Mouse (Mus musculus): ENCODE data around the gene Lemd2. TPM values are rescaled to one million over a fixed set of nuclear protein-coding genes. Genes with fewer than 3 reads are reported as not detected.
A peak's percentile ranks its signal among the peaks of the same experiment; 100 is the strongest.

Gene Lemd2
- polyA plus RNA-seq, 1 experiment from 2014 or later, result 9.7 TPM

DNA sequence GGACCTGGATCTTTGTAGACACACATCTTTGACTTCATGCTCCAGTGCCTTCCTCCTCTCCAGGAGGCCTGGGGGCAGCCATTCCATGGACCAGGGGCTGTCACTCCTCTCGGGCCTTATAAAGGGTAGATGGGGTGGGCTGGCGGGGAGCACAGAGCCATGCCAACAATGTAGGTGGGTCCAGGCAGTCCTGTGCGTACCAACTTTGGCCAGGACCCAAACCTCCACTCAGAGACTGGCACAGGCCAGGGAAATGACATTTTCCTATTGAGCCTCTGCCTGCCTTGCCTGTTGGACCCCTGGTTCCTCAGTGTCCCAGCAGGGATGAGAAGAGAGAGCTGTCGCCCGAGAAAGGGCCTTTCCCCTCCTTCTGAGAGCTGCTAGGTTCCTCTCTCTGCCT lies 21.9 kb downstream of the Lemd2 start:
- Histone ChIP-seq H3K36me3 (ENCODE audit: insufficient read depth, low read length) (no peaks in the 10 kb centered on the region), H3K9me3 (ENCODE audit: low read length) (no peaks in the 10 kb centered on the region), H3K27me3 (ENCODE audit: insufficient read depth, low read length) (no peaks in the 10 kb centered on the region), H3K4me1 (ENCODE audit: insufficient read depth, low read length) (no peaks in the 10 kb centered on the region), H3K4me2 (replicated peaks; ENCODE audit: low read depth, low read length) (no peak overlapping the region), H3K27ac (ENCODE audit: low read length) (no peak overlapping the region), H3K4me3 (ENCODE audit: low read length) (no peak overlapping the region), H3K9ac (replicated peaks; ENCODE audit: low read length) (no peak overlapping the region)
- 79% methylated on average over 5 of the region's 5 CpGs for WGBS
- no peak for ATAC-seq (ENCODE audit: low FRiP score, low TSS enrichment)

DNA sequence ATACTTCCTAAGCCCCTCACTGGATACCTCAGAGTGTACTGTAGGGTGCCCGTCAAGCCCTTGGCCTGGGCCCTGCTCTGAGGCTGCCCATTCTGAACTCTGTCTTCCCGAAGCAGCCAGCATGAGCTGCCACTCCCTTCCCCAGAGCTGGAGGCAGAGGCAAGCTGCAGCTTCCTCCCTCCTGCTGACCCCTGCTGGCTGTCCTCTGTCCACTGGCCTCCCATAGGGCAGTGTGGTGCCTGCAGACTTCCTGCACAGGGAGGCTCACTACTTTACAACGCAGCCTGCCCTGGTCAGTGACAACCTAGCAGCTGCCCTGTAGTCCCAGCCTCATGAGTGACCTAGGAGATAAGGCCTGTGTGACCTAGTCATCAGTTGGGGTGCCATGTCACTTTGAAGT lies 22.6 kb downstream of the Lemd2 start:
- Histone ChIP-seq H3K36me3 (ENCODE audit: insufficient read depth, low read length) (no peaks in the 10 kb centered on the region), H3K27ac (ENCODE audit: low read length) (no peak overlapping the region), H3K9ac (replicated peaks; ENCODE audit: low read length) (no peak overlapping the region), H3K4me1 (ENCODE audit: insufficient read depth, low read length) (no peaks in the 10 kb centered on the region), H3K4me3 (ENCODE audit: low read length) (no peak overlapping the region), H3K27me3 (ENCODE audit: insufficient read depth, low read length) (no peaks in the 10 kb centered on the region), H3K4me2 (replicated peaks; ENCODE audit: low read depth, low read length) (no peak overlapping the region), H3K9me3 (ENCODE audit: low read length) (no peaks in the 10 kb centered on the region)
- 20% methylated on average over 3 of the region's 3 CpGs for WGBS
- peak; percentile 72 for ATAC-seq (ENCODE audit: low FRiP score, low TSS enrichment)

DNA sequence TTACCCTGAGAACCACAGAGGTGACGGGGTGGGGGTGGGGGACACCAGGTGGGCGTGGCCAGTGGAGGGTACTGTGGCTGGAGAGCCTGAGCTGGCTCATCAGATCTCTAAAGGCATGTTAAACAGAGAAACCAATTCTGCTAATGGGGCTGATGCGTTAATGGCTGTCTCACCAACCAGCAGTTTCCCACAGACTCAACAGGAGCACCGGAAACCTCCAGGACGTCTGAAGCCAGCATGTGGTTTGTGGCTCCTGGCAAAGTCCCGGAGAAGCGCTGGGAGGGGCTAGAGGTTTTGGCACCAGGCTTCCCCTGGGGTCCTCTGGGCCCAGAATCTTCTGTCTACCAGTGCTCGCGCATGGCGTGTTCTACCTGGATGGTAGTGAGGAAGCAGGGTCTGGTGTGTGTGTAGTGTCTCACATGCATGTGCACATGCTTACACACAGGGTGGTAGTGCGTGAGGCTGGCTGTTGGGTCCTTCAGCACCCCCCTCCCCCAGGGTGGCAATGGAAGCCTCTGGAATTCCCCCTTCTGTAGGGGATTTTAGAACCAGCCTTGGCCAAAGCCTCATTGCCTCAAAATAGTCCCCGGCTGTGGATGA lies 24.5 kb downstream of the Lemd2 start:
- Histone ChIP-seq H3K27me3 (ENCODE audit: insufficient read depth, low read length) (no peaks in the 10 kb centered on the region), H3K4me3 (ENCODE audit: low read length) (no peak overlapping the region), H3K9me3 (ENCODE audit: low read length) (no peaks in the 10 kb centered on the region), H3K36me3 (ENCODE audit: insufficient read depth, low read length) (no peaks in the 10 kb centered on the region), H3K4me1 (ENCODE audit: insufficient read depth, low read length) (peaks cover 11% of the 10 kb centered on the region), H3K27ac (ENCODE audit: low read length) (no peak overlapping the region), H3K4me2 (replicated peaks; ENCODE audit: low read depth, low read length) (no peak overlapping the region), H3K9ac (replicated peaks; ENCODE audit: low read length) (no peak overlapping the region)
- WGBS, result 60% methylated on average over 12 of the region's 12 CpGs
- ATAC-seq (ENCODE audit: low FRiP score, low TSS enrichment), result no peak

DNA sequence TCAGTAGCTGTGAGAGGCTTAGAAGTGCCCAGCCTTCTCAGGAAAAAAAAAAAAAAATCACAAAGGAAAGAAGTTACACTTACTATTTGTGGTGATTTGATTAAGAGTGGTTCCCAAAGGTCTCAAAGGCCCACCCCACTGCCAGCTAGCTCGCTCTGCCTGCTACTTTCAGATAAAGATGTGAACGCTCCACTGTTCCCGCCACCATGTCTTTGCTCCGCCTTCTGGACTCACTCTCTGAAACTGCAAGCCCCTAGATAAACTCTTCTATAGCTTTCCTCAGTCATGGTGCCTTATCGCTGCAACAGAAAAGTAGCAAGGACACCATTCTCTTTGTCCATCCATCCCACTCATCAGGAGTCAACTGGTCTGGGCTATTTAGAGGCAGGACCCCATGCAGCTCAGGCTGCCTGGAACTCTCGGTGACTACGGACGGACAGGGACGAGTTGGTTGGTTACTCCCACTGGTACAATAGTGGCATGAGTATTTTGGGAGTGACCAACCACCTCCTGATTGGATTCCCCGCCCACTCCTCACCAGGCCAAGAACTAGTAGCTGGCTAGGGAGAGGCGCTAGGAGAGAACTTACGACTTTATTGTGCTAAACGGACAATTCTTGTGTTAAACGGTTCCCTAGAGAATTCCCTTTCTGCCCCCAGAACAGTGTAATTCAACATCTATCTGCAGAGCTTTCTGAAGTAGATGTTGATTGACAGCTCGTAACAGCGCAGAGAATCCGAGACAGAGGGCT lies 25.7 kb downstream of the Lemd2 start:
- ATAC-seq (ENCODE audit: low FRiP score, low TSS enrichment), result no peak
- Histone ChIP-seq H3K4me2 (replicated peaks; ENCODE audit: low read depth, low read length) (no peak overlapping the region), H3K4me3 (ENCODE audit: low read length) (no peak overlapping the region), H3K4me1 (ENCODE audit: insufficient read depth, low read length) (peaks cover 11% of the 10 kb centered on the region), H3K9me3 (ENCODE audit: low read length) (no peaks in the 10 kb centered on the region), H3K36me3 (ENCODE audit: insufficient read depth, low read length) (no peaks in the 10 kb centered on the region), H3K9ac (replicated peaks; ENCODE audit: low read length) (no peak overlapping the region), H3K27ac (ENCODE audit: low read length) (no peak overlapping the region), H3K27me3 (ENCODE audit: insufficient read depth, low read length) (no peaks in the 10 kb centered on the region)
- WGBS, result 86% methylated on average over 17 of the region's 17 CpGs

DNA sequence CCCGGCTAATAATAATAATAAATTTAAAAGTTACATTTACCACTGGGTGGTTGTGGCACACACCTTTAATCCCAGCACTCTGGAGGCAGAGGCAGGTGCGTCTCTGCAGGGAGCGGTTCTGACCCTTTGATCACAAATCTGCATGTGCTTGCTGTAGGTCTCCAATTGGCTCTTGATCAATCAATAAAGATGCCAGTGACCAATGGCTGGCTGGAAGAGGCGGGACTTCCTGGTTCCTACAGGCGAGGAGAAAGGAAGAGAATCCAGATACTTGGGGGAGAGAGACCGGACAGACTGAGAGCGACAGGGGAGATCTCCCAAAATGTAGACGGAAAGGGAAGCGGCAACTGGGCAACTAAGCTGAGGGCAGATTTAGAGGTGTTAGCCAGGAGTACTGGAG lies 26.2 kb downstream of the Lemd2 start:
- no peak overlapping the region for H3K4me3 ChIP-seq (ENCODE audit: low read length)
- no peaks in the 10 kb centered on the region for H3K36me3 ChIP-seq (ENCODE audit: insufficient read depth, low read length)
- no peak overlapping the region for H3K4me2 ChIP-seq (replicated peaks; ENCODE audit: low read depth, low read length)
- H3K4me1 ChIP-seq (ENCODE audit: insufficient read depth, low read length), result peaks cover 11% of the 10 kb centered on the region
- ATAC-seq (ENCODE audit: low FRiP score, low TSS enrichment), result no peak
- H3K9ac ChIP-seq (replicated peaks; ENCODE audit: low read length), result no peak overlapping the region
- H3K27ac ChIP-seq (ENCODE audit: low read length), result no peak overlapping the region
- no peaks in the 10 kb centered on the region for H3K9me3 ChIP-seq (ENCODE audit: low read length)
- no peaks in the 10 kb centered on the region for H3K27me3 ChIP-seq (ENCODE audit: insufficient read depth, low read length)
- WGBS, result 95% methylated on average over 9 of the region's 9 CpGs

DNA sequence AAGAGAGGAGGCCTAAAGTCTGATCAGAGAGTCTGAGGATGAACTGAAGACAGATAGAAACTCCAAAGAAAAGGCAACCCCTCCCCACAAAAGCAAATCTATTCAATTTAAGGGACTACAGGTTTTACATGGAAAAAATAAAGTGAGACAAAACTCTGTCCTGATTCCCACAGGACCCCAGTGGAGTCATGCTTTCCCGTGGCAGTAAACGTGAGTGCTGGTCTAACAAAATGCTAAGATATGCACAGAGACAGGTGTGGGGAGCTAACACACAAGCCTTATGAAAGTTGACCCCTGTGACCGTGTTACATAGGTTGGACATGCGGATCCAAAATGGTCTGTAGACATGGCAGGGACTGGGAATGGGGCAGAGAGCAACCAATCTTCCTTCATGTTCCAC lies 27.5 kb downstream of the Lemd2 start:
- no peaks in the 10 kb centered on the region for H3K27me3 ChIP-seq (ENCODE audit: insufficient read depth, low read length)

DNA sequence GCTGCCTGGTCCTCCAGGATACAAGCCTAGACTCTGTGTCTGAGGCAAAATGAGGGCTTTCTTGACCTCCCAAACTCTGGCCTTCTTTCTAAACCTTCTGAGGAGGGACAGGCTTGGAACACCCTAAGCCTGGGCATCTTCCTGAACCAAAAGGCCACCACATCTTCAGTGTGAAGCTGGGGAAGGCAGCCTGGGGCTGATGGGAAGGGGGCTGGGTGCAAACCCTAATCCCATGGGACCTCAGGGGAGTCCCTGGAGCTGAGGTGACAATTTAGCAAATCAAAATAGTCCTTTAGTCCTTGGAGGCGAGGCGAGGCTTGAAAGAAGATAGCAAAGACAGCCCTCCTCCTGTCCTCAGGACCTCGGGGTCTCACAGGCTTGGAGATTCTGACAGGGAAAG lies 28.0 kb downstream of the Lemd2 start:
- Histone ChIP-seq H3K4me3 (ENCODE audit: low read length) (no peak overlapping the region), H3K27me3 (ENCODE audit: insufficient read depth, low read length) (no peaks in the 10 kb centered on the region), H3K9ac (replicated peaks; ENCODE audit: low read length) (no peak overlapping the region), H3K4me1 (ENCODE audit: insufficient read depth, low read length) (peaks cover 11% of the 10 kb centered on the region), H3K36me3 (ENCODE audit: insufficient read depth, low read length) (no peaks in the 10 kb centered on the region), H3K4me2 (replicated peaks; ENCODE audit: low read depth, low read length) (no peak overlapping the region), H3K27ac (ENCODE audit: low read length) (no peak overlapping the region), H3K9me3 (ENCODE audit: low read length) (no peaks in the 10 kb centered on the region)
- WGBS, result 76% methylated on average over 3 of the region's 3 CpGs
- no peak for ATAC-seq (ENCODE audit: low FRiP score, low TSS enrichment)

More for the DNA sequence above, 27.5 kb downstream of the Lemd2 start:
- H3K4me3 ChIP-seq (ENCODE audit: low read length), result no peak overlapping the region
- peaks cover 11% of the 10 kb centered on the region for H3K4me1 ChIP-seq (ENCODE audit: insufficient read depth, low read length)
- 87% methylated on average over 4 of the region's 4 CpGs for WGBS
- H3K9me3 ChIP-seq (ENCODE audit: low read length), result no peaks in the 10 kb centered on the region
- ATAC-seq (ENCODE audit: low FRiP score, low TSS enrichment), result no peak
- H3K9ac ChIP-seq (replicated peaks; ENCODE audit: low read length), result no peak overlapping the region
- H3K4me2 ChIP-seq (replicated peaks; ENCODE audit: low read depth, low read length), result no peak overlapping the region
- no peaks in the 10 kb centered on the region for H3K36me3 ChIP-seq (ENCODE audit: insufficient read depth, low read length)
- no peak overlapping the region for H3K27ac ChIP-seq (ENCODE audit: low read length)

DNA sequence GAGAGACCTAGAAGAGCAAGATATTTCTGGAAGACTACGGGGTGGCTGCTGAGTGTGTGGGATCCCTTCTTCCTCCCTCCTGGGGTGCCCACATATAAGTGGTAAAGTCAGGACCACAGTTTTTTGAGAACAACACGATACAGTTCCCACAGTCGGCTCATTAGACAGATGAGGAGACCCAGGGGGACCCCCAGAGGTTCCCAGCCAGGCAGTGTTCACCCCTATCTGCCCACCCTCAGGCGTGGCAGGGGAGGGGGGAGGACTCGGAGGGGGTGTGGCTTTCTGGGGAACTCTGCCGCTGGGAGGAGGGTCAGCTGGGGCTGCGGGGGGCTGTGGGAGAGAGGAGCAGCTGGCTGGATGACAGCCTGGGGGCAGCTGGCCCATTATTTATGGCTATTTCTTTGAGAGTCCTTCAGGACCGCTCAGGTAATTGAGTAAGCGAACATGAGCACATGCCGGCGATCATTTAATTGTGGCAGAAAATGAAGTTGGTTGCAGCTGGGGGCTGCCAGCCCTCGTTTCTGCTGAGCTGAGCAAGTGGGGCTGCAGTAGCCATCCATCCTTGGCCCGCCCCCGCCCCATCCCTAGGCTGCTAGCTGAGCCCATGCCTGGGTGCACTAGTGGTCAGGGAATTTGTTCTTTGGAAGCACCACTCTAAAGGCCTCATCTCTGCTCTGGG lies 28.9 kb downstream of the Lemd2 start:
- no peak overlapping the region for H3K9ac ChIP-seq (replicated peaks; ENCODE audit: low read length)
- H3K4me2 ChIP-seq (replicated peaks; ENCODE audit: low read depth, low read length), result no peak overlapping the region
- peaks cover 11% of the 10 kb centered on the region for H3K4me1 ChIP-seq (ENCODE audit: insufficient read depth, low read length)
- peak; percentile 73 for ATAC-seq (ENCODE audit: low FRiP score, low TSS enrichment)
- H3K36me3 ChIP-seq (ENCODE audit: insufficient read depth, low read length), result no peaks in the 10 kb centered on the region
- H3K9me3 ChIP-seq (ENCODE audit: low read length), result no peaks in the 10 kb centered on the region
- H3K27ac ChIP-seq (ENCODE audit: low read length), result no peak overlapping the region
- 17% methylated on average over 13 of the region's 14 CpGs for WGBS
- no peaks in the 10 kb centered on the region for H3K27me3 ChIP-seq (ENCODE audit: insufficient read depth, low read length)
- H3K4me3 ChIP-seq (ENCODE audit: low read length), result no peak overlapping the region

DNA sequence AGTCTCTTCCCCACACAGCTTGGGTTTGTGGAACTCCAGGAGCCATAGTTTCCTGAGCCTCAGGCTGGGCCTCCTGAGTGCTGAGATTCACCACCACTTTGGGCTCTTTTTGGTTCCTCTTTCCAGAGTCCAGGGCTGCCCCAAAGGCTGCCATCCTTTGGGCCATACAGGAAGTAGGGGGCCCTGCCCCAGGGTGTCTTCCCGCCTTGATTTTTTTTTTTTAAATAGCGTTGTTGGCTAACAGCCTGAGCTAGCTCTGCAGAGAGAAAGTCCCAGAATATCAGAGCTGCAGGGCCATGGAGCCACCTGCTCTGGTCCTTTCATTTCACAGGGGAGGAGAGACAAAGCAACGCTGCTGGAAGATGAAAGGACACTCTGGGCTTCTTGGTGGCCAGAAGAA lies 30.6 kb downstream of the Lemd2 start:
- H3K9ac ChIP-seq (replicated peaks; ENCODE audit: low read length), result no peak overlapping the region
- WGBS, result 74% methylated on average over 3 of the region's 3 CpGs
- H3K27me3 ChIP-seq (ENCODE audit: insufficient read depth, low read length), result no peaks in the 10 kb centered on the region
- H3K4me3 ChIP-seq (ENCODE audit: low read length), result no peak overlapping the region
- peaks cover 11% of the 10 kb centered on the region for H3K4me1 ChIP-seq (ENCODE audit: insufficient read depth, low read length)
- H3K36me3 ChIP-seq (ENCODE audit: insufficient read depth, low read length), result no peaks in the 10 kb centered on the region
- no peak overlapping the region for H3K4me2 ChIP-seq (replicated peaks; ENCODE audit: low read depth, low read length)
- no peak for ATAC-seq (ENCODE audit: low FRiP score, low TSS enrichment)
- H3K9me3 ChIP-seq (ENCODE audit: low read length), result no peaks in the 10 kb centered on the region
- H3K27ac ChIP-seq (ENCODE audit: low read length), result no peak overlapping the region

DNA sequence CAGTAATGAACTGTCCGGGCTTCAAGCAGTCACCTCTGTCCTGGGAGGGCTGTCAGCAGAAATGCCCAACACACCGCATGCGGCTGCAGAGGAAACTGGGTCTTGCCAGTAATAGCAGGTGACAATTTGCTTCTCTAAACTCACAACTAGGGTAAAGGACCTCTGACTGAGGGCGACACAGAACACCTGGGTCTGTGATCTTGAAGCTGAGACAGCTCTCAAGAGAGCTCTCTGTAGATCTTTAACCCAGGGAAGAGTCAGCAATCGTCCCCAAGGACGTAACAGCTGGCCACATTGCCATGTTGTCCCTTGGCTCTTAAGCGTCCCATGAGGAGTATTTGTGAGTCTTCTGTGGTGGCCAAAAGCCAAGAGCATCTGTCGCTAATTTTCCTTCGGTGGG lies 31.8 kb downstream of the Lemd2 start:
- no peak overlapping the region for H3K4me3 ChIP-seq (ENCODE audit: low read length)
- H3K27ac ChIP-seq (ENCODE audit: low read length), result no peak overlapping the region
- H3K4me2 ChIP-seq (replicated peaks; ENCODE audit: low read depth, low read length), result no peak overlapping the region
- H3K27me3 ChIP-seq (ENCODE audit: insufficient read depth, low read length), result no peaks in the 10 kb centered on the region
- no peaks in the 10 kb centered on the region for H3K36me3 ChIP-seq (ENCODE audit: insufficient read depth, low read length)
- no peak overlapping the region for H3K9ac ChIP-seq (replicated peaks; ENCODE audit: low read length)
- WGBS, result 78% methylated on average over 9 of the region's 9 CpGs
- H3K4me1 ChIP-seq (ENCODE audit: insufficient read depth, low read length), result peaks cover 11% of the 10 kb centered on the region
- no peak for ATAC-seq (ENCODE audit: low FRiP score, low TSS enrichment)
- H3K9me3 ChIP-seq (ENCODE audit: low read length), result no peaks in the 10 kb centered on the region
